Mouse (Mus musculus) gastrocnemius, postnatal 36 days (tissue): ENCODE data around the gene Gm7534. TPM values are rescaled to one million over a fixed set of nuclear protein-coding genes. Genes with fewer than 3 reads are reported as not detected.
"Not testable (repeated sequence)": the region's sequence is repeated elsewhere in the genome, so short reads cannot be mapped to it uniquely, and the experiment has no call there.

ENCODE experiments used
- DNase-seq, 2 experiments: peaks; one replicate each; pipeline ENCODE4 v3.0.0; 2022
- intact Hi-C: fragments of 180-260 bp; cut with DNase I; formaldehyde crosslinking; loops from one replicate; pipeline ENCODE4 v1.15.1; 2025
- total RNA-seq, 2 experiments: library from RNA; stranded (reverse); gene quantifications; 2 replicates each; pipeline ENCODE4 v1.2.3; 2021

Gene Gm7534
- total RNA-seq, 2 experiments from 2014 or later = not detected

- no peak for DNase-seq
- intact Hi-C loops = no loop called here
Observed at GRCm38 (mm10) chr4:134222793-134223600, 20.2 kb upstream of the Gm7534 start.

- DNase-seq = no peak
- intact Hi-C loops = no loop called here
Observed at GRCm38 (mm10) chr4:134206488-134207053, 3.8 kb upstream of the Gm7534 start.

- no peak for DNase-seq
- intact Hi-C loops = no loop called here
Observed at GRCm38 (mm10) chr4:134203340-134203896, 614 bp upstream of the Gm7534 start.

- no peak for DNase-seq
Observed at GRCm38 (mm10) chr4:134199371-134199770, 3.4 kb downstream of the Gm7534 start.

GRCm38 (mm10) chr4:134186268-134186667 is 16.5 kb downstream of the Gm7534 start:
- DNase-seq = no peak
- intact Hi-C loops = loop anchor here (5.0 kb wide), 3 partner anchors 61 to 191 kb away; partner anchors contain the start of genes Gm30191, Pdik1l and Zfp593

More at GRCm38 (mm10) chr4:134199371-134199770, 3.4 kb downstream of the Gm7534 start:
- intact Hi-C loops = no loop called here

GRCm38 (mm10) chr4:134185569-134185968 is 17.2 kb downstream of the Gm7534 start:
- intact Hi-C loops = loop anchor here (5.0 kb wide), 3 partner anchors 62 to 192 kb away; partner anchors contain the start of genes Gm30191, Pdik1l and Zfp593
- no peak for DNase-seq

- intact Hi-C loops = no loop called here
- no peak for DNase-seq
Observed at GRCm38 (mm10) chr4:134183711-134184110, 19.1 kb downstream of the Gm7534 start.

GRCm38 (mm10) chr4:134181825-134182224 is 21.0 kb downstream of the Gm7534 start:
- DNase-seq = no peak
- intact Hi-C loops = no loop called here

GRCm38 (mm10) chr4:134181112-134181511 is 21.7 kb downstream of the Gm7534 start:
- intact Hi-C loops = no loop called here
- DNase-seq = no peak

GRCm38 (mm10) chr4:134172391-134172790 is 30.4 kb downstream of the Gm7534 start:
- intact Hi-C loops = no loop called here
- no peak for DNase-seq

GRCm38 (mm10) chr4:134166906-134167305 is 35.9 kb downstream of the Gm7534 start:
- no peak for DNase-seq
- intact Hi-C loops = no loop called here

- DNase-seq = no peak
- intact Hi-C loops = no loop called here
Observed at GRCm38 (mm10) chr4:134165548-134166465, 37.0 kb downstream of the Gm7534 start.

- intact Hi-C loops = no loop called here
- DNase-seq = no peak
Observed at GRCm38 (mm10) chr4:134165024-134165423, 37.8 kb downstream of the Gm7534 start.

GRCm38 (mm10) chr4:134164591-134164990 is 38.2 kb downstream of the Gm7534 start:
- no peak for DNase-seq
- intact Hi-C loops = no loop called here

- peak in 1 of 2 experiments; percentile 42 for DNase-seq
- intact Hi-C loops = not testable (repeated sequence)
Observed at GRCm38 (mm10) chr4:134160071-134160470, 42.7 kb downstream of the Gm7534 start.

- intact Hi-C loops = no loop called here
Observed at GRCm38 (mm10) chr4:134158774-134159173, 44.0 kb downstream of the Gm7534 start.

GRCm38 (mm10) chr4:134157558-134157957 is 45.2 kb downstream of the Gm7534 start:
- intact Hi-C loops = no loop called here
- no peak for DNase-seq

More at GRCm38 (mm10) chr4:134158774-134159173, 44.0 kb downstream of the Gm7534 start:
- no peak for DNase-seq

GRCm38 (mm10) chr4:134156744-134157143 is 46.1 kb downstream of the Gm7534 start:
- intact Hi-C loops = no loop called here
- DNase-seq = peak; percentile 44 to 54

GRCm38 (mm10) chr4:134155961-134156465 is 46.8 kb downstream of the Gm7534 start:
- DNase-seq = peak in 1 of 2 experiments; percentile 21

GRCm38 (mm10) chr4:134155531-134155930 is 47.3 kb downstream of the Gm7534 start:
- intact Hi-C loops = no loop called here
- DNase-seq = no peak

More at GRCm38 (mm10) chr4:134155961-134156465, 46.8 kb downstream of the Gm7534 start:
- intact Hi-C loops = no loop called here
